Mouse (Mus musculus): ENCODE results near the gene Snrnp200.
"Not testable (repeated sequence)": the region's sequence is repeated elsewhere in the genome, so short reads cannot be mapped to it uniquely, and the experiment has no call there.

Gene Snrnp200

DNA sequence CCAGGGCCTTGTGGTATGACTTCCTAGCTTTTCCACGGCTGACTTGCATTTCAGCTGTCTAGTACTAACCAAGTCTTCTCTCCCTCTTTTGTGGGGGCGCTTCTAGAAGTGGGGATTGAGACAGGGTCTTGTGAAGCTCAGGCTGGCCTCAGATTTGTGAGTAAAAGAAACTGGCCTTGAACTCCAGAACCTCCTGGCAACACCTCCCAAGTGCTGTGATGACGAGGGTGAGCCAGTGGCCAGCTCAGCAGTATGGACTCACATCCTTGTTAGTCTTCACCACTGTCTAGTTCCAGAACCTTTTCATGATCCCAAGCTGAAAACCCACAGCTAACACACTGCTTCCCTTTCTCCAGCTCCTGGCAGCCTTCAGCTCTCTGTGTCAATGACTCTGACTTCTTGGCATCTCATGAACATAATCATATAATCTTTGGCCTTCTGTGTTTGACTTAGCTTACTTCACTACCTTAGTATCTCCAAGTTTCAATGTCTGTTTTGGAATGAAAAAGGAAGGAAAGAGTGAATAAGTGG is 46.5 kb downstream of the Snrnp200 start:
- DNase-seq (ENCODE audit: low spot score in 2 of 2), result no peak

DNA sequence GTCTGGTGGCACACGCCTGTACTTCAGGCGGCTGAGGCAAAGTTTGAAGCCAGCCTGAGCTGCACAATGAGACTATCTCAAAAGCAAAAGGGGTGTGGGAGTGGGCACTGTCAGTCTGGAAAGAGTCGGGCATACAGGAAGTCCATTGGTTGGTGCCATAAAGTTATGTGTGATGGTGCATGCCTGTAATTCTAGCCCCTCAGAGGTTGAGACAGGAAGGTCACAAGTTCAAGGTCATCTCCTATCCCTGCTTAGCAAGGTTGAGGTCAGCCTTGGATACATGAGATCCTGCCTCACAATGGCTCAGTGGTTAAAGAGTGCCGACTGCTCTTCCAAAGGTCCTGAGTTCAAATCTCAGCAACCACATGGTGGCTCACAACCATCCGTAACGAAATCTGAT is 47.1 kb downstream of the Snrnp200 start:
- no peak for DNase-seq (ENCODE audit: low spot score in 2 of 2)

DNA sequence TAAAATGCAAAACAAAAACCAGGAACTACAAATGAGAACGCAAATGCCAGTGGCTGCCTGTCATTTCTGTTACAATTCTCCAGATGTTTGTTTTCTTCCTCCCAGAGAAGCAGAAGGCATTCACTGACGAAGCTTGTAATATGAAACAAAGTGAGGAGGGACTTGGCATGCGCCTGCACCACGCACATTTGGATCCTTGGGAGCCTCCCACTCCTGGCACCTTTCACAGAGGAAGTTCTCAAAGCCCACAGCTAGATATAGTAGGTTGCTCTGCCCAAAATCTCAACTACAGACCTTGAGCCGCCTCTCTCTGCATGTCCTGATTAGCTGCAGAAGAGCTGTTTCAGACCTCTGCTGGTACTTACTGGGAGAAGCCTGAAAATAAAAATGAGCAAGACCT is 51.2 kb downstream of the Snrnp200 start:
- no peak for DNase-seq (ENCODE audit: low spot score in 2 of 2)

DNA sequence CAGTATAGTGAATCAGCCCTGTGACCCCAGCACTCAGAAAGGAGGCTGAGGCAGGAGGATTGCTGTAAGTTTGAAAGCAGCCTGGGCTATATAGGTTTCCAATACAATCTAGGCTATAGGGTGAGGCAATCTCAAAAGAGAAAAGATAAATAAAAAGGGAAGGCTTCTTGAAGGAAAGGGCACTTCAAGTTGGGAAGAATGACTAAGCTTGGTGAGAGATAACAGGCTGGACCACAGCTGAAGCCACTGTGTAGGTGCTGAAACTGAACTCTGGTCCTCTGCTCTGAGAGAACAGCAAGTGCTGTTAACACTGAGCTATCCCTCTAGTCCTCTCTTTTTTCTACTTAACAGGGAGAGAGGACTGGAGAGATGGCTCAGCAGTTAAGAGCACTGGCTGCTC is 54.3 kb downstream of the Snrnp200 start:
- no peak for DNase-seq (ENCODE audit: low spot score in 2 of 2)

DNA sequence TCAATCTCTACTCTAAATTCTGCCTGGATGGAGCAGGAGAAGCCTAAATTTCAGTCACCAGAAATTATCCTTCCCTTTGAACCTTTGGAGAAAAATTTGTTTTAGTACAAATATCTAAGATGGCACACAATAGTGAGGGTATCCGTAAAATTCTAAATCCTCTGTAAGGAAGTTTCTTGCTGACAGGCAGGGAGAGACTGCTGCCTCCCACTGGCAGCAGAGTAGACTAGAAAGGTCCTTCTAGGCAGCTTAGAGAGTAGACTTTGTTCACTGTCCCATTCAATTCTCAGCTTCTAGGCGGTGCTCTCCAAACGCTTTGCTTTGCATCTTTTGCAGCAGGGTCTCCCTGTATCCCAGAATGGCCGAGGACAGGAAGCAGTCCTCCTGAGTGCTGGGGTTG is 59.7 kb downstream of the Snrnp200 start:
- DNase-seq (ENCODE audit: low spot score in 2 of 2), result no peak

DNA sequence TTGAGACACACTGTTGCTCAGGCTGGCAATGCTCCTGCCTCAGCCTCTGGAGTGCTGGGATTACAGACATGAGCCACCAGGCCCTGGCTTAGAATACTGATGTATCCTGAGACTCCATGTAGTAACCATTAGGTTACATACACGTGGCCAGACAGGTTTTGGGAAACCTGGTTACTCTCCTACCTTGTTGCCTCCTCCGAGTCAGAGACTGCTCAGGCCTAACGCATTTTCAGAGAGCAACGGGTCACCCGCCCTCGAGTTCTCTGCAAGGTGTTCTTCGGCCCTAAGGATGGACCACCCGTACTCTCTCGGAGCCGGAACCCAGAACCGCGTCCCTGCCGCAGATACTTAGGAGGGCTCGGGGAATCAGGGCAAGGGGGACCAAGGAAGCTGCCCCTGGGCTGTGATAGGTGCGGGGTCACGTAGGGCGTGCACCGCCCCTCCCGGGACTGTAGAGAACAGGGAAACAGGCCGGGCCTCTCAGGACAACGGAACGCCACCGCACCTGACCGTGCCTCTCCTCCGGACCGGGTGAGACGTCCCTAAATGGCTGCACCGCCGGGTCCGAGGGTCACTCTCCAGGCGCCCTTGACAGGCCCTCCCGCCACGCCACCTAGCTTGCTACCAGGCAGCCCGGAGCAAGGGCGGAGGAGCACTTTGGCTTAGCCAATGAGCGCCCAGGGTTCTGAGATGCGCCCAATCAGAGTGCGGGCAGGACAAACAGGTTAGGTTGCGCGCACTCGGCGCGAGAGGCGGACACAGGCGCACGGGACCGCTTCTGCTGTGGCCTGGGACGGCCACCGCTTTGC is 61.5 kb downstream of the Snrnp200 start, which contains the start of gene Stard7:
TSS of gene Stard7 (plus strand) at position 728 of the 809 bp plus-strand sequence.
- DNase-seq (ENCODE audit: low spot score in 2 of 2), result peak; percentile 95 to 97

DNA sequence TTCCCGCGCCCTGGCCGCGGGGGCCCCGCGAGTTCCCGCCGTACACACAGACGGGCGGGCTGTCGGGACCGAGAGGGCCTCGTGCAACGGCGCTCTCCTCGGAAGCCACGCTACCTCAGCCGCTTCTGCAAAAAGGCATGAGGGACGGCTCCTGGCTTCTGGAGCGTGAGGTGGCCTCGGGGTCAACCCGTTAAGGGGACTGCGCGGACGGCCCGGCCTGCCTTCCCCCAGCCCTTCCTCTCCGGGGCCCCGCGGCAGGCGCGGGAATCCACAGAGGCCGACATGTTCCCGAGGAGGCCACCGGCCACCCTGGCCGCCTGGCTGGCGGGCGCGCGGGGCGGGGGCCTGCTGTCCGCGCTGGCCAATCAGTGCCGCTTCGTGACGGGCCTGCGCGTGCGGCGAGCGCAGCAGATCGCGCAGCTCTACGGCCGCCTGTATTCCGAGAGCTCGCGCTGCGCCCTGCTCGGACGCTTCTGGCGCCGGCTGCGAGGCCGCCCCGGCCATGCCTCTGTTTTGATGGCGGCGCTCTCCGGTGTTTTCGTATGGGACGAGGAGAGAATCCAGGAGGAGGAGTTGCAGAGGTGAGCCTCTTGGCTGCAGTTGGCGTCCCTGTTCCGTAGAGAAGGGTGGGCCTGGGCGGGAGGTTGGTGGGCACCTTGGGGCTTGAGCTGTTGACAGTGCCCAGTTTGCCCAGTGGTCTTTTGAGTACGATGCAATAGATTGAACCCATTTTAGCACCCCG is 62.3 kb downstream of the Snrnp200 start:
- DNase-seq (ENCODE audit: low spot score in 2 of 2), result peak; percentile 80 to 88

DNA sequence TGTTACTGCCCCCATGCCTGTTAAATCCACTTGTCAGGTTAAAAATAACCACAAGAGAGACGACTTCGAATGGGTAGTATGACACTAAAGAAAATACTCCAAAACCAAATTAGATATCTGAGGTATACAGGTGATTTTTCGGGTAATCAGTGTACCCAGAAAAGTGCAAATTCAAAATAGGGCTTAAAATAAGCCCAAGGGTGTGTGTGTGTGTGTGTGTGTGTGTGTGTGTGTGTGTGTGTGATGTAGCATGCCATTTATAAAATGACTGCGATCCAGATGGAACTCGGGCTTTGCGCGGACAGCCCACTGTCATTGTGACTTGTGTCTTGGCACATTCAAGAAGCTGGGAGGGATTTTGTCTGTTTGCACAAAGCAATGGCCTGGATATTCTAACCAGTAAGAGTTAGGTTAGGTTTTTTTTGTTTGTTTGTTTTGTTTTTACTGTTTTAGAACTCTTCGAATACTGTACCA is 62.9 kb downstream of the Snrnp200 start:
- DNase-seq (ENCODE audit: low spot score in 2 of 2), result peak in 1 of 2 experiments; percentile 52

DNA sequence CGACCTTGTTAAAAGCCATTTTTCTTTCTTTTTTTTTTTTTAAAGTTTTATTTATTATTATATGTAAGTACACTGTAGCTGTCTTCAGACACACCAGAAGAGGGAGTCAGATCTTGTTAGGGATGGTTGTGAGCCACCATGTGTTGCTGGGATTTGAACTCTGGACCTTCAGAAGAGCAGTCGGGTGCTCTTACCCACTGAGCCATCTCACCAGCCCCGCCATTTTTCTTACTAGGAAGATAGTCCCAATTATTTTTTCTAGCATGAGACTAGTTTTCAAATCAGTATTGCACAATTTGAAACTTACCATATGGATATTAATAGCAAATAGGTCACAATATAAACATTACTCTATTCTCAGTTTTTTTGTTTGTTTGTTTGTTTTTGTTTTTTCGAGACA is 63.9 kb downstream of the Snrnp200 start:
- not testable (repeated sequence) for DNase-seq (ENCODE audit: low spot score in 2 of 2)

DNA sequence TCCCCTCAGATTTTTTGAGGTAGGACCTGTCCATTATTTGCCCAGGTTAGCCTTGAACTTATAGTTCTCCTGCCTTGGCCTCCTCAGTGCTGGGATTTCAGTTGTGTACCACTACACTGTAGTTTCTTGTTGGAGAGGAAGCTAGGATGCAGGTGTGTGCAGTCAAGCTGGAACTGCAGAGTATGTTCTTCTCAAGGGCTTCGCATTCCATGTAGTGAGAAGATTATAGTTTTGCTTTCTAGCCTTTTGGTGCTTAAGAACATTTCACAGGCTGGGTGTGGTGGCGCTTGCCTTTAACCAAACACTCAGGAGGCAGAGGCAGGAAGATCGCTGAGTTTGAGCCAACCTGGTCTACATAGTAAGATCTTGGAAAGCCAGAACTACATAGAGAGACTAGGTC is 64.6 kb downstream of the Snrnp200 start:
- DNase-seq (ENCODE audit: low spot score in 2 of 2), result no peak

DNA sequence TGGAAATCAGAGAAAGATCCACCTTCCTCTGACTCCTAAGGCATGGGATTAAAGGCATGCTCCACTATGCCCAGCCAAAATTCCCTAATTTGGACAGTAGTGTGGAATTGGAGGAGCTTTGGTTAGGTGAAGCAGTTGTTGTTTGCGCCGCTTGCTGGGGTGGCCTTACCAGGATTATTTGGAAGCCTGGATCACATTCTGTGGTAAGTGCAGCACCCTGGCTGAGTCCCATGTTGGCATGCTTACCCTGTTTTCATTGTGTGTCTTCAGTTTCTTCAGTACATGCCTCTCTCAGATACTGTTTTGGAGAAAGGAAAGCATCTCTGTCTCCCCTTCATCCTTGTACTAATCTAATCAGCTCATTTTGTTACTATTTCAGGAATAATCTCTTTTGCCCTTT is 66.4 kb downstream of the Snrnp200 start:
- DNase-seq (ENCODE audit: low spot score in 2 of 2), result no peak

DNA sequence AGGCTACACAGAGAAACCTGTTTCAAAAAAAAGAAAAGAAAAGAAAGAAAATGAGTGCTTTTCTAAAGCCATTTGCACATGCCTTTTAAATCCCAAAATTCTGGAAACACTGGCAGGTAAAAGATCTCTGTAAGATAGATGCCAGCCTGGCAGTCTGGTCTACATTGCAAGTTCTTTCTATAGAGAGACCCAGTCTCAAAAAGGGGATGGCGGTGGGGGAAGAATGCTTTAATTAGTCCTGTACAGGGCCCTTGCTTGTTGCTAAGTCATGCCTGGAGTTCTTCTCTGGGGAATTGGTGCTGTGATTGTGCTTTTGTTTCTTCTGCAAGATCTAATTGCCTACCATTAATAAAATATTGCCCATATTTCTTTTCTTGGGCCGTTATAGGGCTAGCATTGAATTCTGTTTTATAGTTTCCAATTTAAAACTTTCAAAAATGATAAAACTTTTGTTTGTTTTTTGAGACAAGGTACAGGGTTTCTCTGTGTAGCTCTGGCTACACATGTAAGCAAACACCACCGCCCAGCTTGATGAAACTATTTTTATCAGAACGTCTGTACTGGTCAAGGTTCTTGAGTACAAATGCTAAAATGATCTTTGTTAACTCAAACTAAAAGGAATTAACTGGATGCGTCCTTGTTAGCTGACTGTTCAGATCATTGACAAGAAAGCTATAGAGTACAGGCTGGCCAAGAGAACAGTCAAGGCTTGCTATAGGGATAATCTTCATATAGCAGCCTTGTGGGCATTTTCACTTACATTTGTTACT is 67.5 kb downstream of the Snrnp200 start:
- no peak for DNase-seq (ENCODE audit: low spot score in 2 of 2)

DNA sequence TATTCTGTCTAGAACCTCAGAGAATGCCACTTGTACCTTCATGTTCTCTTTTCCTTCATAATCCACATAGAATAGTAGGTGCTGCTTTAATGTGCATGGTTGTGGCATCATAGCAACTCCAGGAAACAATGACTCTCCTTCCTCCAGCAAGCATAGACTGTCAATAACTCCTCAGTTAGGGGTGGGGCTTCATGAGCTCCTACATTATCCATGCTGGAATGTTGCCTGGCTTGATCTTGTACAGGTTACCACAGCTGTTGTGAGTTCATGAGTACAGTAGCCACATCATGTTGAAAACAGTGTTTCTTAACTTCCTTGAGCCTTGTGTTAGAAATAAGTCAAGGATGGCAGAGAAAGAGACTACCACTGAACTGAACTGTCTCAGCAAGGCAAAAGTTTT is 70.0 kb downstream of the Snrnp200 start:
- DNase-seq (ENCODE audit: low spot score in 2 of 2), result no peak
